Mouse (Mus musculus) lung, adult 2 months (tissue): ENCODE measurements around the gene Ap3b2. TPM values are rescaled to one million over a fixed set of nuclear protein-coding genes. Genes with fewer than 3 reads are reported as not detected.
"Not testable (repeated sequence)": the region's sequence is repeated elsewhere in the genome, so short reads cannot be mapped to it uniquely, and the experiment has no call there.

Experiments used
- DNase-seq: peaks from one replicate; pipeline ENCODE4 v3.0.0; 2022
- H3K4me1 ChIP-seq: fragments of 200-500 bp; 2 replicates; pipeline ENCODE4 v1.6.1; 2011; ENCODE audit warnings: low read length; ENCODE audit not compliant: control insufficient read depth, insufficient read depth
- H3K4me3 ChIP-seq: fragments of 200-500 bp; replicated peaks from 2 replicates; pipeline ENCODE3; 2011; ENCODE audit warnings: low read depth, mild to moderate bottlenecking, control low read depth, low read length; ENCODE audit errors: extremely low read depth
- CTCF ChIP-seq: fragments of 200-500 bp; IDR thresholded peaks from 2 replicates; pipeline ENCODE4 v1.5.1; 2011; ENCODE audit warnings: mild to moderate bottlenecking, low read length, control low read depth; ENCODE audit not compliant: insufficient read depth
- POLR2A ChIP-seq: fragments of 200-500 bp; IDR thresholded peaks from 2 replicates; pipeline ENCODE4 v1.6.1; 2011; ENCODE audit warnings: low read depth, mild to moderate bottlenecking, control low read depth, low read length, borderline replicate concordance; ENCODE audit errors: extremely low read depth
- WGBS: fragments of 180-500 bp; shearing (Covaris S2); methylation state at CpG from one replicate; pipeline ENCODE4 v1.1.7; 2018; 5-methylcytosine and 5-hydroxymethylcytosine counted together
- polyA plus RNA-seq: library from polyadenylated mRNA; depleted of rRNA; stranded (reverse); fragments of >200 nt; gene quantifications from 2 replicates; pipeline ENCODE4 v1.2.3, GENCODE M21; 2012

The Ap3b2 gene
- polyA plus RNA-seq, 1 experiment, result 0.09 TPM

GRCm38 (mm10) chr7:81516154-81517030 is 22.7 kb upstream of the Ap3b2 start:
- 54% methylated on average over 6 of the region's 6 CpGs for WGBS
- DNase-seq, result no peak
- Histone ChIP-seq H3K4me1 (no peaks in the 10 kb centered on the region), H3K4me3 (no peak overlapping the region)
- TF ChIP-seq POLR2A (no peak), CTCF (no peak)

- TF ChIP-seq CTCF, result no peak
- TF ChIP-seq POLR2A, result no peak
- no peak for DNase-seq
- 33% methylated on average over 13 of the region's 13 CpGs for WGBS
- Histone ChIP-seq H3K4me3 (no peak overlapping the region), H3K4me1 (no peaks in the 10 kb centered on the region)
Measured at GRCm38 (mm10) chr7:81514906-81515590, 21.3 kb upstream of the Ap3b2 start.

GRCm38 (mm10) chr7:81501050-81501449 is 7.3 kb upstream of the Ap3b2 start:
- 47% methylated on average over 2 of the region's 2 CpGs for WGBS
- TF ChIP-seq CTCF (no peak), POLR2A (no peak)
- no peak for DNase-seq
- Histone ChIP-seq H3K4me3 (no peak overlapping the region), H3K4me1 (no peaks in the 10 kb centered on the region)

- WGBS, result 45% methylated on average over 7 of the region's 7 CpGs
- TF ChIP-seq POLR2A (no peak), CTCF (no peak)
- Histone ChIP-seq H3K4me1 (no peaks in the 10 kb centered on the region), H3K4me3 (no peak within 1 kb of the TSS)
- no peak for DNase-seq
Measured at GRCm38 (mm10) chr7:81498181-81498580, 4.5 kb upstream of the Ap3b2 start, which contains the start of gene BC048679. TSS of gene BC048679 (minus strand) at chr7:81498281.

GRCm38 (mm10) chr7:81497171-81497570 is 3.4 kb upstream of the Ap3b2 start:
- 20% methylated on average over 6 of the region's 6 CpGs for WGBS
- no peak overlapping the region for H3K4me3 ChIP-seq
- no peaks in the 10 kb centered on the region for H3K4me1 ChIP-seq
- no peak for TF ChIP-seq CTCF
- DNase-seq, result no peak

GRCm38 (mm10) chr7:81492628-81493027 is 1.1 kb downstream of the Ap3b2 start:
- no peaks in the 10 kb centered on the region for H3K4me1 ChIP-seq
- TF ChIP-seq POLR2A (no peak), CTCF (no peak)
- 52% methylated on average over 9 of the region's 9 CpGs for WGBS
- H3K4me3 ChIP-seq, result no peak overlapping the region
- DNase-seq, result no peak

DNA sequence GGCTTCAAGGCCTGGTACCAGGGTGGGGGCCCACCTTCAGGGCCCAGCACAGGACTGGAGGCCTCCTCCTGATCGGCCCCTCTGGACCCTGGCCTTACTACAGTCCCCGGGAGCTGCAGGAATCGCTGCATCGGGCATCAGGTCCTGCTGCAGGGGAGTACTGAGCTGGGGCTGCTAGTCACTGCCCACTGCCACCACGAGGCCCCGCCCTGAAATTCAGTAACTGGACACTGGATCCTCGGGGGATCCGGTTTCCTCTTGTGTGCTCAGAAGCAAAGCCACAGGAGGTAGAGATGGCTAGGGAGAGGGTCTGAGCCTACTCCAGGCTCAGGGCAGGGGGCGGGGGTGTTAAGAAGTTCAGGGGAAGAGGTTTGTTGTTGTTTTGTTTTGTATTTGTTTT is 4.1 kb downstream of the Ap3b2 start:
- 6% methylated on average over 9 of the region's 9 CpGs for WGBS
- H3K4me1 ChIP-seq, result no peaks in the 10 kb centered on the region
- no peak for DNase-seq
- no peak overlapping the region for H3K4me3 ChIP-seq
- TF ChIP-seq POLR2A (no peak), CTCF (no peak)

GRCm38 (mm10) chr7:81480800-81481199 is 12.9 kb downstream of the Ap3b2 start:
- Histone ChIP-seq H3K4me3 (no peak overlapping the region), H3K4me1 (no peaks in the 10 kb centered on the region)
- no peak for DNase-seq
- 11% methylated on average over 8 of the region's 8 CpGs for WGBS
- TF ChIP-seq CTCF, result no peak
- TF ChIP-seq POLR2A, result no peak

DNA sequence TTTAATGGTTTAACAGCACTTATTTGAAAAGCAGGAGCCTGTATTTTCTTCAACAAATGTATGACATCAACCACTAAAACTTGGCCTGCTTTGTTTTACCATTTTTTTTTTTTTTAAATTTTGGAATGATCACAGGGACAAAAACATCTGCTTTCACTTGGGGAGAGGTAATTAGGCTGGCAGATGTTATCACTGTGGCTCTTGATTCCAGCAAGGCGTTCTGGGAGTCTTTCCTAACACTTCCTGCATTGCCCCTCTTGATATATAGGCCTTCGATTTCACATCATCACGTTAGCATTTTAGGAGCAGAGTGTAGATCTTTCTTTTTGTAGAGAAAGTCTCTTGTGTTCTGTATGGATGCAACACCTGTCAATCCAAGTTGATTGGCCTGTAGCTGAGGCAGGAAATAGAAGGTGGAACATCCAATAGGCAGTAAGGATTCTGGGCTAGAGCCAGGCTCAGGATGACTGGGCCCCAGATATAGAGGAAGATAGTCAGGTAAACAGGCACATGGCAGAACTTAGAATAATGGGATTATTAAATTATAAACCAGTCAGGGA is 14.1 kb downstream of the Ap3b2 start:
- TF ChIP-seq CTCF (no peak), POLR2A (no peak)
- DNase-seq, result no peak
- no peaks in the 10 kb centered on the region for H3K4me1 ChIP-seq
- WGBS, result 59% methylated on average over 3 of the region's 3 CpGs
- H3K4me3 ChIP-seq, result no peak overlapping the region

DNA sequence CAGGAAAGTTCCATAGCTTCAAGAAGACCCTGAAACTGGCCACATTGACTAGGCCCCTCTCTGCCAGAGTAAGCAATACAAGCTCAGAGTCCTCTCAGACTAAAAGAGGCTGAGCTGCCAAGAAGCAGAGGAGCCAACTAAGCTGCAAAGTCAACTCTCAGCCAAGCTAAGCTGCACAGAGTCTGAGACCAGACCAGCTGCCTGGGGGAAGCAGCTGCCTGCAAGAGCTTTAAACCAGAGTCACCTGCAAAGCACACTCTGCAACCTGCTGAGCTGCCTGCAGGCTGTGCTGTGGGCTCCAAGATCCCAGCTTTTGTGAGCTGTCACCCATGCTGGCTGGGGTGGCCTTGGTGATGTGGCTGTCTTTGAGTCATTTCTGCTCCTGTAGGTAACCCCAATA is 15.5 kb downstream of the Ap3b2 start:
- not testable (repeated sequence) for H3K4me1 ChIP-seq, DNase-seq, H3K4me3 ChIP-seq
